Mouse (Mus musculus) small intestine, adult 2 months (tissue): ENCODE results near the gene Ptch2.

Source experiments
- CTCF ChIP-seq: fragments of 200-500 bp; IDR thresholded peaks from 2 replicates; pipeline ENCODE4 v1.5.1; 2012; ENCODE audit warnings: low read depth, mild to moderate bottlenecking, control low read depth, inconsistent platforms, low read length, moderate library complexity, mixed read lengths; ENCODE audit not compliant: insufficient replicate concordance, insufficient read length; ENCODE audit errors: extremely low read depth
- POLR2A ChIP-seq: fragments of 200-500 bp; IDR thresholded peaks from 2 replicates; pipeline ENCODE4 v1.6.1; 2012; ENCODE audit warnings: low read depth, mild to moderate bottlenecking, control low read depth, inconsistent platforms, low read length, moderate library complexity

DNA sequence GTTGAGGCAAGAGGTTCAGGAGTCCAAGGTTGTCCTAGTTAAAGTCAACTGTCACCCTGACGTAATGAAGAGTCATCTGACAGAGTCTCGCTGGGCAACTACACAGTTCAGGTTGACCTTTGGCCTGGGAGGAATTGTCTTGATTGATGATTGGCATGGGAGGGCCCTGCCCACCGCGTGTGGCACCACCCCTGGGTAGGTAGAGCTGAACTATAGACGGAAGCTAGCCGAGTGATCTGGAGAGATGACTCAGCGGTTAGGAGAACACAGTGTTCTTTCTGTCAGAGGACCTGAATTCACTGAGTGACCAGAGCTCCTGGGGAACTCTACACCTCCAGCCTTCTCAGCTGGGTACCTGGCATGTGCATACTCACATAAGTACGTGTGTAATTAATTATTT, 40.2 kb downstream of the Ptch2 start:
- no peak for TF ChIP-seq CTCF
- TF ChIP-seq POLR2A = peak; percentile 43; the same call in 1 of the 2 replicates
